Comparison of ENCODE assay signal across 26 mouse cellular contexts in genomic region chr12:98123541-98123940, GRCm38 (mm10).
"Had no signal": no experiment of that assay in that cellular context is flagged by ENCODE, and none has a peak within 500 bp of the region (broad histone marks: within the 10 kb centered on the region; RNA-seq: fewer than 3 reads in every experiment).

No protein-coding gene starts in this region.

- H3K4me1 ChIP-seq: heart, embryonic 13.5 days; heart, embryonic 15.5 days; hindbrain, embryonic 13.5 days; hindbrain, embryonic 15.5 days; limb, embryonic 10.5 days; limb, embryonic 12.5 days; liver, embryonic 13.5 days; liver, embryonic 15.5 days had no signal

- ATAC-seq: hindbrain, postnatal 0 days; intestine, postnatal 0 days had no signal

- H3K36me3 ChIP-seq: heart, embryonic 13.5 days; heart, embryonic 15.5 days; hindbrain, embryonic 13.5 days; hindbrain, embryonic 15.5 days; limb, embryonic 10.5 days; limb, embryonic 12.5 days; liver, embryonic 13.5 days; liver, embryonic 15.5 days had no signal

- H3K9me3 ChIP-seq: heart, embryonic 13.5 days; heart, embryonic 15.5 days; hindbrain, embryonic 13.5 days; hindbrain, embryonic 15.5 days; limb, embryonic 10.5 days; limb, embryonic 12.5 days; liver, embryonic 13.5 days; liver, embryonic 15.5 days had no signal

- H3K9ac ChIP-seq: heart, embryonic 13.5 days; heart, embryonic 15.5 days; hindbrain, embryonic 13.5 days; hindbrain, embryonic 15.5 days; limb, embryonic 12.5 days; liver, embryonic 13.5 days; liver, embryonic 15.5 days had no signal

- H3K4me3 ChIP-seq: heart, adult 2 months; heart, embryonic 13.5 days; heart, embryonic 15.5 days; hindbrain, embryonic 13.5 days; hindbrain, embryonic 15.5 days; layer of hippocampus, adult 2 months; left cerebral cortex, adult 2 months; limb, embryonic 10.5 days; limb, embryonic 12.5 days; liver, embryonic 13.5 days; liver, embryonic 15.5 days had no signal

- H3K4me2 ChIP-seq: heart, embryonic 11.5 days; heart, embryonic 13.5 days; heart, embryonic 15.5 days; hindbrain, embryonic 13.5 days; hindbrain, embryonic 15.5 days; limb, embryonic 12.5 days; liver, embryonic 11.5 days; liver, embryonic 13.5 days; liver, embryonic 15.5 days had no signal

- H3K27me3 ChIP-seq: heart, embryonic 13.5 days; heart, embryonic 15.5 days; hindbrain, embryonic 13.5 days; hindbrain, embryonic 15.5 days; limb, embryonic 12.5 days; liver, embryonic 13.5 days; liver, embryonic 15.5 days had no signal

- DNase-seq: gastrocnemius, postnatal 14 days; gastrocnemius, postnatal 36 days; heart, adult 11 months; heart, adult 2 months; heart, postnatal 14 days; heart, postnatal 36 days; kidney, adult 18-20 months; kidney, adult 8-10 months; kidney, postnatal 10 days; kidney, postnatal 25 days; kidney, postnatal 4 days; liver; liver, embryonic 13.5 days had no signal

- H3K27ac ChIP-seq: heart, adult 2 months; heart, embryonic 13.5 days; heart, embryonic 15.5 days; hindbrain, embryonic 13.5 days; hindbrain, embryonic 15.5 days; hindbrain, postnatal 0 days; layer of hippocampus, adult 2 months; left cerebral cortex, adult 2 months; limb, embryonic 10.5 days; limb, embryonic 12.5 days; liver, embryonic 13.5 days; liver, embryonic 15.5 days had no signal
